Mouse (Mus musculus) ovary, postnatal 36 days (tissue): ENCODE results near the gene Wdr83os.
A peak's percentile ranks its signal among the peaks of the same experiment; 100 is the strongest.

Source experiments
- DNase-seq: peaks from one replicate; pipeline ENCODE4 v3.0.0; 2022; ENCODE audit warnings: low spot score, mixed read lengths

The Wdr83os gene

DNA sequence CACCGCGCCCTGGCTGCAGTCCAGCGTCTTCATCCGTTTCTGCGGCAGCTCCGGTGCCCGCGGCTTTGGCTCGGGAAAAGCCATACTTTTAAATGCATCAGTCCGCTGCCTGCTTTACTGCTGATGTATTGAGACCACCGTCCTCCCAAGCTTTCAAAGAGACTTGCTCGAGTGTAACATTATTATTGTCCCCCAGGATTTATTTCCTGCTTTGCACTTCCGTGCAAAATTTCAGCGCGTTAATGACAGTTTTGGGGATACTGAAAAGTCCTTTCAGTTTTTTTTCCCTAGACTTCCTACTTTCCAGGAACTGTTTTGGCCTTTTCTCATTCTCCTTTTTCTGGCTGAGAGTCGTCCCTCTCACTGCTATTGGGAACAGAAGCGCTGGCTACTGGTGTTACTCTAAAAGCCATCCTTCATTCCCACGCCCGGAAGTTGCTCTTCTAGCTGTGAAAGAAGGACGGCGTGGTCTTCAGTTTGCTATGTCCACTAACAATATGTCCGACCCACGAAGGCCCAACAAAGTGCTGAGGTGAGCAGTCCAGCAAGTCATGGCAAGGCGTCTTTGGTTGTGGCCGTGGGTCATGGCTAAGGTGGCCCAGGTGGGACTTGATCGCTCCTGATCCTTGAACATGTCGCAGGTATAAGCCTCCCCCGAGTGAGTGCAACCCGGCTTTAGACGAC, at the start of gene Wdr83os:
Gene Wdr83os (plus strand): TSS at position 209 of the 684 bp plus-strand sequence.
- DNase-seq = peak; percentile 47

DNA sequence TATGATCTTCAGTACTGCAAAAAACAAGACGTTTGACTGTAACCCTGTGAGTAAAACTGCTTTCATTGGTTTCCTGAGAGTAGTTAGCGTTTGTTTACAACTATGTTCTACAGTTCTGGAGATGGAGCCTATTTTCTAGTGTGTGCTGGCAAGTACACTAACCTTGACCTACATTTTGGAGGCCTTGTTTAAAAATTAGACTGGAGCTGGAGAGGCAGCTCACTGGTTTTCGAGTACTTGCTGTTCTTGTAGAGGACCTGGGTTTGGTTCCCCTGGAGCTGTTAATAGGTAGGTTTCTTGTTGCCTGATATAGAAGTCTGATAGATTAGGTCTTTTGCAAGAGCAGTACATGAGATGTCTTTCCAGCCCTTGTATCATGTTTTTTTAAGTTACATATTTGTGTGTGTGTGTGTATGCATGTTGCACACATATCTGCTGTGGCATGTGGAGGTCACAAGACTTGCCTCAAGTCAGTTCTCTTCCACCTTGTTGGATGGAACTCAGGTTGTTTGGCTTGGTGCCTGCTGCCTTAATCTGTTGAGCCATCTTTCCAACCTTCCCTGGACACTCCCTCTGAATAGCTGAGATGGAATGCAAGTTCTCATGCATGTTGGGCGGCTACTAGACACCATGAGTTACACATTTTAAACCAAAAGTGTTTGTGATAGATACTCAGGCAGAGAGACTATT, 47.8 kb upstream of the Wdr83os start:
- DNase-seq = no peak

DNA sequence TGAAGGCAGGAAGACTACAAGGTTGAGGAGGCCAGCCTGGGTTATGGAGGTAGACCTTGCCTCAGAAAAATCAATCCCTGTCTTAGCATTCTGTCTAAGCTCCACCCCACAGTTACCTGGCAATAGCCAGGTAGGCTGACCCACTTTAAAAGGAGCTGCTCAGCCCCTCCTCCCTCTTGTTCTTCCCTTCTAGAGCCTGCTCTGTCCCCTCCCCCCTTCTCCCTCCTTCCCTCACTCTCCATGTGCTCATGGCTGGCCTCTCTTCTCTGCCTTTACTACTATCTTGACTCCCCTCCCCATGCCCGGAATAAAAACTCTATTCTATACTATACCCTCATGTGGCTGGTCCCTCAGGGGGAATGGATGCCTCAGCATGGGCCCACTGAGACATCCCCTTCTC, 46.7 kb upstream of the Wdr83os start:
- no peak for DNase-seq

DNA sequence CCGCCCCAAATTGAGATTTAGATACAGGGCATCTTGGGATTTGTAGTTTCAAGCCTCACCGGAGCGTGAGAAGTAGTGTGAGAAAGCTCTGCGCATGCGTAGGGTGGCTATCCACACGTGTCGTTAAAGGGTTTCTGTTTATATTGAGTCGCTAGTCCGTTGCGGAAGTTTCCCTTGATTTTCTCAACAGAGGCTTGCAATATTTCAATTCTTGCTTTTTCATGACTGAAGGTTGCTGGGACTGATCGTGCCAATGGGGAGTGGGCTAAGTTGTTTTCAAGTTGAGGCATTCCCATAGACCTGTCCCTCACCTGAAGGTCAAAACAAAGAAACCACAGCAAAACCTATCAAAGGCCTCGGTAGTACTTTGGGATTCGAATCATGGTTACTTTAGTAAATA, 45.8 kb upstream of the Wdr83os start:
- peak; percentile 65 for DNase-seq

DNA sequence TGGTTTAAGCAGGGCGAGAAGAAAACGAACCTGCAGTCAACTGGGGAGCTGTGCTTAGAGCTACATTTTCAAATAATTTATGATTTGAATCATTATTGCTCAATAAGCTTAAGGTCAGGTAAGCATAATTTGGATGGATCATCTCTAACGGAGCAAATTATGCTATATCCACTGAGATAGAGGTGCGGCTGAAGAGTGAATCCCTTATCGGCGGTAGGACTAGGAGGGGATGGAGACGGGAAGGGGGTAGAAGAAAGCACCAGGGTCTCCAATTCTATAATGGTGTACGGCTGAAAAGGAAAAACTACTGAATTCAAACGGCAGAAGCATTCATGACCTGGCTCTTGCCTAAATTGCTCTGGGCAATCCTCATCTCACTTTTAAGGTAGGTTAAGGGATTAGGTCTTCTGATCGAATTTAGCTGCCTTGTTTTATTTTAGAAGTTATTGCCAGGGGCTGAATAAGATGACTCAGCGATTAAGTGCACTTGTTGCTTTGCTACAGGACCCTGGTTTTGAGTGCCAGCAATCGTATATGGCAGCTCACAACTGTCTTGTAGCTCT, 45.3 kb upstream of the Wdr83os start:
- DNase-seq = no peak

DNA sequence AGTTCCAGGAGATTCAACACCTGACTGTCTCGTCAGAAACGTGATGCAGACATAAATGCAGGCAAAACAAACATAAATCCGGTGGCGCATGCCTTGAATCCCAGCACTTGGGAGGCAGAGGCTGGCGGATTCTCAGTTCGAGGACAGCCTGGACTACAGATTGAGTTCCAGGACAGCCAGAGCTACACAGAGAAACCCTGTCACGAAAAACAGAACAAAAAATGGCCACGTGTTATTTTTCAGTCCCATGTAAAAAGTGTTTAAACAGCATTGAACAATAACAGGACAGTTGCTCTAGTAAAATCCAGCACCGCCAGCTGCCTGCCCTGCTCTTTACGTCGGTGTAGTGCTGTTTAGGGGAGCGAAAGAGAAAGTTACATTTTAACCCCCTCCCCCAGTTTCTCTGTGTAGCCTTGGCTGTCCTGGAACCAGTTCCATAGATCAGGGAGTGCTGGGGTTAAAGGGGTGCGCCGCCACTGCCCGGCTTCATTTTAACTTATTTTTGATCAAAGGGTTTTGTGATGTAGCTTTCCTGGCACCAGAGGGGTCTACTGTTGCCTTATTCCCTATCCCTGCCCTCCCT, 44.7 kb upstream of the Wdr83os start:
- peak; percentile 26 for DNase-seq

DNA sequence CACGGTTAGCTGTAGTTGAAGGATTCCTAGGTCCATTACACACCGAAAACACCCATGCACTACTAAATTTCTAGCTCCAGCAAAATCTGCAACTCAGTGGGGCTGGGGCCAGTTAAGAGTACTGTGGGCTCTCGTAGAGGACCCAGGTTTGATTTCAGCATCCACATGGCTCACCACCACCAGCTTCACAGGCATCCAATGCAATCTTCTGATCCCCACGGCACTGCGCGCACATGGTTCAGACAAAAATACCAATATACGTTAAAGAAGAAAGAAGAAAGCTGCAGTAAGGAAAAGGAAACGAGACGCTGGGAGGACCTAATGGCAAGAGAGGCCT, 44.2 kb upstream of the Wdr83os start:
- no peak for DNase-seq

DNA sequence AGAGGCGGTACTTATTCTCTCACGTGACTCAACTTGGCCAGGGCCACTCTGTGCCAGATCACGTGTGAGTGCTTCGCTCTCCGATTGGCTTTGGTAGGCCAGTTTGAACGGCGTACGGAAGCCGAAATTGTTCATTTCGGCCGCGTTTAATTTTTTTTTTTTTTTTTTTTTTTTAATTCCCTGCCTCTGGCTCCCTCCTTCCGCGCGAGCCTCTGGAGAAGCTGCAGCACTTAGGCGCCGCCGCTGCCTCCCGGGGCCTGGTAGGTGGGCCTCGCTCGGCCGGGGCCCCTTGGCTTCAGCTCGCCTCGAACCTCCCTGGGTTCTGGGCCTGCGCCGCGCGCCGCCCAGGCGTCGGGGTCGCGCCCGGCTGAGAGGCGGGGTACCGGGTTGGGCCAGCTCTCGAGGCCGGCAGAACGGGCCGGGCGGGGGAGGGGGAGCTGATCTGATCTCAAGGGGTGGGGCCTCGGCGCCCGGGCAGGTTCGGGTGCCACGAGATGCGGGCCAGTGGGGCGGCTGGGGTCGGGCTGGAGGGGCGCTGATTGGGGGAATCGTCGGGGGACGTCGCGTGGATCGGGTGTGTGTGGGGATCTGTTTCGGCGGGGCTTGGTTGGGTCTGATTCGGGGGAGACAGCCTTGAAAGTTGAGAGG, 43.7 kb upstream of the Wdr83os start, which contains the start of gene Tnpo2:
Gene Tnpo2 (plus strand): TSS at position 198 of the 648 bp plus-strand sequence.
- peak; percentile 90 for DNase-seq

DNA sequence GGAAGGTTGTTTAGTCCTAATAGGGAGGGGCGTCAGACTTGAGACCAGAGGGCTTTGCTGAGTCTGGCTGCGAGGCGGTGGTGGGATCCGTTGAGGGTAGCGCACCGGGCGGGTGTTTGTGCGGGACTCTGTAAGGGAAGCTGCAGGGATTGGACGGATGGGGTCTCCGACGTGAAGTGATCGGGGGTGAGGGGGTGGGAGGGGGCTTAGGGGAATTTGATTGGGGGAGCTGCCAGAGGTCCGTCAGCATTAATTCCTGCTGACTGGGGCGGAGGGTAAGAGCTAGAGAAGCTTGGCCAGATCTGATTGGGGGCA, 43.2 kb upstream of the Wdr83os start:
- no peak for DNase-seq

DNA sequence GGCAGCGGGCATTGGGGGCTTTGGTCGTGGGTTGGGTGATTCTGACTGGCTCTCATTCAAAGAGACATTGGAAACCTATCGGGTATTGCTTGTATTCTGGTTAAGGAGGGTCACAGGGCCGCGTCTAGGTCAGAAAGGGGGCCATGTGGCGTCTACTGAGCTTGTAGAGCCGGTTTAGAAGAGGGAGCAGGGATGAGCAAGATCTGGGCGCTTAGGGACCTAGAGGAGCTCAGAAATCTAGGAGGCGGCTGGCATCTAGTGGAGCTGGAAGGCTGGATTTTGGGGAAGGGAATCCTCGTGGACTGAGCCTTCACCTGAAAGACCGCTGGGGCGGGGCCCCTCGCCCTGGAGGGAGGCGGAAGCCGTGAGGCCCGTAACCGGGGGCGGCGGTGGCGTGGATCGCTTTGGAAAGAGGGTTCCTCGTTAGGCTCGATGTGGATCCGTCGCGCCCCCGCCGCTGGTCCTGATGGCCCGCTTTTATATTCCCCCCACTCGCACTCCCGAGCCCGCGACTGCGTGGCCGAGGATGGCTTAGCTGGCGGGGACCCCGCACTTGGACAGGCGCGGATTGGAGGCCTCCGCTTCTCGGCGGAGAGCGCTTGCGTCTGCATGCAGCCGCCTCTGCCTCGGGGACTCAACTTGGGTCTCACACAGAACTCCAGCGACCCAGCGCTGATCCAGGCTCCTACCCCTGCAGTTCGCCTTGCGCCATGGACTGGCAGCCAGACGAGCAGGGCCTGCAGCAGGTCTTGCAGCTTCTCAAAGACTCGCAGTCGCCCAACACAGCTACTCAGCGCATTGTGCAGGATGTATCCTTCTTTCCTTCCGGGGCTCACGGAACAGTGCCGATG, 42.6 kb upstream of the Wdr83os start:
- DNase-seq = peak; percentile 54

DNA sequence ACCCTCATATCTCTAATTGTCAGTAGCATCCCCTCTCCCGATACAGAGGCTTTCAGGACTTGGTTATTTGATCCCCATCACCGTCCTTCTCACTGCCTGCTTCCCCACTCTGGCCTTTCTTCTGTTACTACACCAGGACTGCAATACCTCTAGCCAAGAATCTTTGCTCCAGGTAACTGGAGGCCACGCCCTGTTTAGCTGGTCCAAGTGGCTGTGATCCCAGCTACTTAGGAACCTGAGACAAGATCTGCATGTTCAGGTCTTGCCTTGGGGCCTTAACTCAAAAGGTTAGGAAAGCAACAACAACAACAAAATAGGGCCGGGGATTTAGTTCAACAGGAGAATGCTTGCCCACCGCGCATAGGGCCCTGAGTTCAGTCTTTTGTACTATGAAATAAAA, 36.9 kb upstream of the Wdr83os start:
- DNase-seq = no peak

DNA sequence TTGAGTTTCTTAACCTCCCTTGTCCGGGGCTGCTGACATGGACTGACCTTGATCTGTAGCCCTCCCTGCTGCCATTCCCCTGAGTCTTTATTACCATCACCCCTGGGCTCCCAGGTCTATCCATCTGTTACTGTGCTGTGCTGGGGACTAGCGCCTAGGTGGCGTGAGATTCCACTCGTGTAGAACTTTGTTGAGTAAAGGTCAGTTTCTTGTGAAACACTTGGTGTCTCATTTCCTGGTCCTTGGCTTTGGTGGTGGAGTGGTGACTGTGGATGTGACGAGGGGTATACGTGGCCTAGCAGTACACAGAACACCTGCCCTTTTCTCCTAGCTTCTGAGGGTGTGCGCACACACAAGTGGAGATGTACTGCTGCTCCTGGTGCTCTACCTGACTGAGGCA, 23.2 kb upstream of the Wdr83os start:
- DNase-seq = no peak

DNA sequence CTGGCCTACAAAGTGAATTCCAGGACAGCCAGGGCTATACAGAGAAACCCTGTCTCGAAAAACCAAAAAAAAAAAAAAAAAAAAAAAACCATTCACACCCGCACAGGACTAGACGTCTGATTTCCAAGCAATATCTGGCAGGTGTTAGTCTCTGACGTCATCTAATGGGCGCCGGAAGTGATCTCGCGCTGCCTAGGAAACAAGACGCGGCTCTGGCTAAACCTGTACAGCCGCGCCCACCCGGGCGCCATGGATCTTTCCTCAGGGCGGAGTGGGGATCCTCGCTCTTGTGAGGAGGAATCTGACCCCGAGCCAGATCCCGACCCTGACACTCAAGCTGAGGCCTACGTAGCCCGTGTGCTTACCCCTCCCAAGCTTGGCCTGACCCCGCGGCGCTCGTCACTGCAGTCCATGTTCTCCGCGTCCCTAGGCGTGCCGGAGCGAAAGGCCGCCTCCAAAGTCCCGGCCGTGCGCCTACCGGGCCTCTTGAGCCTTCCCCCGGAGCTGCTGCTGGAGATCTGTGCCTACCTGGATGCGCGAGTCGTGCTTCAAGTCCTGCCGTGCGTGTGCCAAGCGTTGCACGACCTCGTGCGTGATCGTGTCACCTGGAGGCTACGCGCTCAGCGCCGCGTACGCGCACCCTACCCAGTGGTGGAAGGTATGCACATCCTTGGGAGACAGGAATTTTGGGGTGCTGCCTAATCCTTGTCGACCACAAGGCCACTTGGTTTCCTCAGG, 20.5 kb upstream of the Wdr83os start, which contains the start of gene Fbxw9:
Gene Fbxw9 (plus strand): TSS at position 177 of the 738 bp plus-strand sequence.
- DNase-seq = peak; percentile 82

DNA sequence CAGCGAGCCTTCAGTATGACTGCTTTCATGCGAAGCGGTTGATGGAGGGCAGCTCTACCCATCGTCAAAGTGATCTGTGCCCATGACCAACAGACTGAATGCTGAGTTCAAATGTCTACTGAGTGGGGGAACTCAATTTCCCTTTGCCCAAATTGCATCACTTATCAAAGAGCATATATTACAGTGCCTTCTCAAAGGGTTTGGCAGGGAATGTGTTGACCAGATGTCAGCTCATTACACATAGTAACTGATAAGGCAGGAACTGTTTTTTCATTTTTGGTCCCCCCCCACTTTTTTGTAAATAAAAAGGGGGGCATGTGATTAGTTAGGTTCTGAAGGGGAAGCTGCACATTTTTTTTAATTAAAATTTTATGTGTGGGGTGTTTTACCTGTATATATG, 17.9 kb upstream of the Wdr83os start:
- no peak for DNase-seq

DNA sequence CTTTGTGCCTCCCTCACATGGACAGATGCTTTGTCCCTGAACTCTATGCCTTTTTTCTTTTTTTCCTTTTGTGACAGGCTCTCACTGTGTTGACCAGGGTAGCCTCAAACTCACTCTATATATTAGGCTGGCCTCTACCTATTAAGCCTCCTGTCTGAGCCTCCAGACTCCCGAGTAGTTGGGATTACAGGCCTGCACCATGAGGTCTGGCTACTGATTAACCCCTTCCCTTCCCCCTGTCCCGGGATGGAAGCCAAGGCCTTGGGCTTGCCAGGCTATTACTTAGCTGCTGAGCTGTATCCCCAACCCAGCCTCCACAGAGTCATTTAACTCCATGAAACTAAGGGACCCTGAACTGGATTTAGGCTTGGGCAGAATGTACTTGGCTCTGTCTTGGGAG, 15.3 kb upstream of the Wdr83os start:
- DNase-seq = no peak

DNA sequence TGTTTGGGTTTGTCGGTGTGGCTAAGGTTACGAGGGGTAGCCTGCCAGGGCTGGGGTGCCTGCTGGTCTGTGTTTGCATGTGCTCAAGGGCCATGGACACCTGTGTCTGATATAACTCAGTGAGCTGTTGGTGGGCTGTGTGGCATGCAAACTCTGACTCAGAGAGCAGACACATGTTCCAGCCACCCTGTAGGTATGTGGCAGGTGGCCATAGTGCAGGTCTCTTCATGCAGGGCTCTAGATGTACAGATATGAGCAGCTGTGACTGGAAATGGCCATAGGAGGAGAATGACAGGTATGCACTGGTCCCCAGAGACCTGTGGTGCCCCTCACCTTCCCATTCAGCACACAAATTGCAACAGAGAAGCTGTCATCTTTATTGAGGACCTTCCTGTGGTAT, 13.4 kb upstream of the Wdr83os start:
- no peak for DNase-seq

DNA sequence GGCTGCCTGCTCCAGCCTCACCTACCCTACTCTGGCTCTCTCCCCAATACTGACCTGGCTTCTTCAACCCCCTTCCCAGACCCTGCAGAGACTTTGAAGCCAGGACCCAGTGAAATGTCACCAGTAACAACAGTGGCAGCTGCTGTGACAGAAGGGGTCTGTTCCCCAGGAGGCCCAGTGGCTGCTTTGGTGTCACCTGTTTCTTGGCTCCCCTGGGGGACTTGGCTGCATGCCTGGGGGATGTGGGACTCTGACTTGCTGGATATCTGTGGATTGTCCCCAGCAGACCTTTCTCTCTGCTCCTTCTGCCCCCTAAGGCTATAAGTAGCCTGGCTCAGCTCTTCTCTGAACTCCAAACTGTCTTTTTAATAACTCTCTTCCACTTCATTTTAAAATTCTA, 12.6 kb upstream of the Wdr83os start, which contains the start of gene Gm5741:
Gene Gm5741 (minus strand): TSS at position 1 of the 400 bp plus-strand sequence.
- DNase-seq = no peak

DNA sequence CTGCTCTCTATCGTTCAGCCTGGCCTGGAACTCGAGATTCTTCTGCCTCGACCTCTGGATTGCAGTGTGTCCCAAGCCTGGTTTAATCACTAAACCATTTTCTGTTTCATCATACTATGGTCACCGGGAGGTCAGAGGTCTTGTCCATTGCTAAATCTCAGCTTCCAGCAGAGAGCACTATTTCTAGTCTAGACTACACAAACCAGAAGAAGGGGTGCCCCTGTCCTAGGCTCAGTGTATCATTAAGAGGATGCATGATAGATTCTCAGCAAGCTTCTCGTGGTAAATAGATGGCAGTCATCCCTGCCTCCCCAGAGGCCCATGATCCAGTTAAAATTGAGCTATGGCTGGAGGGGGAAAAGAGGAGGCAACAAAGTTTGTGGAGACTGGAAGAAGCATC, 9.5 kb upstream of the Wdr83os start:
- no peak for DNase-seq

DNA sequence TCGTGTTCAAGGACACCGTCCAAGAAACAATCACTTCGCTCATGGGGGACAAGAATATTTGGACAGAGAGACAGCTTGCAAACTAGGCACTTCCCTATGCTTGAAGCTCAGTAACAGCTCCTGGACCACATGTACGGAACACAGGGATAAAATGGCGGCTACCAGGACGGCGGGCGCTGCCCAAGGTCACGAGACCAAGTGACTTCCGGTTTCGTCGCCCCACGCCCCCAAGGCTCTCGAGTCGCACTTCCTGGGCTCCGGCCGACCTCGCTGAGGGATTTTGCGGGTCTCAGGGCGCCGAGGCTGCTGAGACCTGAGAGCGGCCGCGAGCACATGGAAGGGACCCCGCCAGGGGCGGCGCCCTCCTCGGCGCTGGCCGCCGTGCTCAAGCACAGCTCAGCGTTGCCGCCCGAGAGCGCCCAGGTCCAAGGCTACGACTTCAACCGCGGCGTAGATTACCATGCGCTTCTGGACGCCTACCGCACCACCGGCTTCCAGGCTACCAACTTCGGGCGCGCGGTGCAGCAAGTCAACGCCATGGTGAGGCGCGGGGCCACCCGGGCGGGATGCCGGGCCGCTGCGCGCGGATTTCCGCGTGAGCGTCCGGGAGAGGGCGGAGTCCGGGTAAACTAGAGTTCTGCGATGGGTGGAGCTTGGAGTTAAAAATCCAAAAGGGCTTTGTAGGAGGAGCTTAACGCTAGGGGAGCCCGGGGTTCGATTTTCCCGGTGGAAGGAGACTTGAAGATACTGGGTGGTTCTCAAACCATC, 8.8 kb upstream of the Wdr83os start, which contains the start of gene Dhps:
Gene Dhps (plus strand): TSS at position 244 of the 768 bp plus-strand sequence.
- peak; percentile 91 for DNase-seq

DNA sequence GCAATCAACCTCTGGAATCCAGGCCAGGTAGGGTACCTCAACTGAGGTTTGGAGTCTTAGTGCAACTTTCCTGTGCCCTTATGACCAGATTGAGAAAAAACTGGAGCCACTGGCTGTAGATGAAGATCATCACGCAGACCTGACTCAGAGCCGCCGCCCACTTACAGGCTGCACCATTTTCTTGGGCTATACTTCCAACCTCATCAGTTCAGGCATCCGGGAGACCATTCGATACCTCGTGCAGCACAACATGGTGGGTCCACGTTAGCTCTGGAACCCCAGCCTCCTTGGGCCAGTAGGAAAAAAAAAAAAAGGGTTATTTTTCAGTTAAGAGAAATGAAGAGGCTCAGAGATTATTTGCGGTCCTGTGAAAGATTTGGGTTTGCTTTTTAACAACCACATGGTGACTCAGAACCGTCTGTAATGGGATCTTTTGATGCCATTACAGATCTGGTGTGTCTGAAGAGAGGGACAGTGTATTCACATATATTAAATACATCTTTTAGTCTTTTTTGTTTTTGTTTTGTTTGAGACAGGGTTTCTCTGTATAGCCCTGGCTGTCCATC, 8.1 kb upstream of the Wdr83os start:
- DNase-seq = no peak
